Mouse (Mus musculus): ENCODE measurements around the gene Tnfrsf1b.

DNA sequence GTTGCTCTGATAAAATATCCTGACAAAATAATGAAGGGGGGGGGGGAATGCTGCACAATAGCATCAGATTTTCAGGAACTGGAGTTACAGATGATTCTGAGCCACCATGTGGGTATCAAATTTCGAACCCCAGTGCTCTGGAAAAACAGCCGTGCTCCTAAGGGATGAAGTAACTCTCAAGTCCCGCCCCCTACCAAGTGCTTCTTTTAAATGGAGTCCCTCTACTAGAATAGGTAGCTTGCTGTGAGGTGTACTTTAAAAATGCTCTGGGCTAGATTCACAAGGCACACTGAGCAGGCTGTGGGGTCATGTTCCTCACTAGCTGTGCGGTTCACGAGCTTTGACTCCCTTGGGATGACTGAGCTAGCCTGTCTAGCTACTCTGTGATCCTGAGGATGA lies 37.0 kb downstream of the Tnfrsf1b start:
- no peak for TF ChIP-seq GATA1 (IDR thresholded peaks at IDR 0.05; ENCODE audit: borderline replicate concordance, low read length)
- no peak for TF ChIP-seq FLI1 (IDR thresholded peaks at IDR 0.05; ENCODE audit: low read length)
